Mouse (Mus musculus): ENCODE measurements at regions not wholly inside any gene's neighbourhood (a gene's known extent, or its start where the extent isn't known, plus 50 kb on each side); places are given as distances from the start of the nearest gene placed in this dataset.

DNA sequence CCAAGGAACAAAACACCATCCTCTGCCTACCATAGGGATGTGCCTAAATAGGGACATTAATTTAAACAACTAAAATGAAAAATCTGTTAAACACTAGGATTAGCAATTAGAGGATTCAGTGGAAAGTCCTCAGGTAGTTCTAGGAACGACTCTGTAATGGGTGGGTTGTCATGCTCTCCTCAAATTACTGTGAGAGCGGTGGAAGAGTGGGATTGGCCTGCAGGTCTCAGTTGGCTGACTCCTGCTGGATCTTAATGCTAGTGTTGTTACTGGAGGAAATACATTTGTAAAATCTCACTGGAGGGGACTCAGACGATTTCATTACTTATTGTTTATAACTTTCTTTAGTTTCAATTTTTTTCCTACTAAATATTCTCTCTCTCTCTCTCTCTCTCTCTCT, 525.6 kb upstream of the 4930452B06Rik start:
- no peak for DNase-seq (ENCODE audit: extremely low spot score)

- DNase-seq (ENCODE audit: extremely low spot score): no peak
Observed at GRCm38 (mm10) chr14:9161336-9161735, 495.3 kb upstream of the 4930452B06Rik start.

DNA sequence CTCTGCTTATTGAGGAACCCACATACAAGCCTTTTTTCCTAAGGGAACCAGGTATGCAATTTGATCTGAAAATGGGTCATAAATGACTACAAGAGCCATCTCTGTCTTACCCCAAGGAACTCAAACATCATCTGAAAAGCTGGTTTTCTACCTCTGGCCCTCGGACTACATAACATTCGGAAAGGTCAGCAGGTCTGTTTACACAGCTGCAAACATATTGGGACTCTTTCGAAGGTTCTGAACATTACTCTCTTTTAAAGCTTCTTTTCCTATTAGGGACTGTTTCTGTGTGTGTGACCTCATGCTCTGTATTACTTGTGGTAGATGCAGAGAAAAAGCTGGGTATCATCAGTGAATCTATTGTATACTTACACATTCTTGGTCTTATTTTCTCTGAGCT, 491.9 kb upstream of the 4930452B06Rik start:
- peak; percentile 17 for DNase-seq (ENCODE audit: extremely low spot score)

- peak; percentile 7 for DNase-seq (ENCODE audit: extremely low spot score)
Observed at GRCm38 (mm10) chr14:9150841-9151240, 484.8 kb upstream of the 4930452B06Rik start.

- no peak for DNase-seq (ENCODE audit: extremely low spot score)
Observed at GRCm38 (mm10) chr14:9146595-9147219, 480.7 kb upstream of the 4930452B06Rik start.

DNA sequence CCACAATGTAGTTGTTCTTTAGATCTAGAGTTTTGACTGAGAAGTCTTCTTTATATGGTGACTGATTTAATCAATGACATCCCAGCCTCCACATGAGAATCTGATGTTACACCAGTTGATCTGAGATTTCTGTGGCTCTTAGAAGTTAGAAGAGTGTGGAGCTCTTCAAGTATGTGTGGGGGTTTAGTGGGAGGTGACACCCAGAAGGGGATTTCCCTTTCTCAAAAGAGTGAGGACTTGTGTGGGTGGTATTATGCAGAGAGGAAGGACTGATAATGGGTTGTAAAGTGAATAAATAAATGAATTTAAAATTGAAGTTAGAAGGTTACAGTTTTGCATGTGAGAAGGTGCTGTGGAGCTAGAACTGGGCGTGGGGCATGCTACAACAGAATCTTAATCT, 439.7 kb upstream of the 4930452B06Rik start:
- DNase-seq (ENCODE audit: extremely low spot score): no peak

- no peak for DNase-seq (ENCODE audit: extremely low spot score)
Observed at GRCm38 (mm10) chr14:9089625-9090326, 423.7 kb upstream of the 4930452B06Rik start.

- no peak for DNase-seq (ENCODE audit: extremely low spot score)
Observed at GRCm38 (mm10) chr14:9087103-9087502, 421.1 kb upstream of the 4930452B06Rik start.

GRCm38 (mm10) chr14:9079632-9080031, 413.6 kb upstream of the 4930452B06Rik start:
- no peak for DNase-seq (ENCODE audit: extremely low spot score)

GRCm38 (mm10) chr14:9079014-9079413, 413.0 kb upstream of the 4930452B06Rik start:
- no peak for DNase-seq (ENCODE audit: extremely low spot score)

DNA sequence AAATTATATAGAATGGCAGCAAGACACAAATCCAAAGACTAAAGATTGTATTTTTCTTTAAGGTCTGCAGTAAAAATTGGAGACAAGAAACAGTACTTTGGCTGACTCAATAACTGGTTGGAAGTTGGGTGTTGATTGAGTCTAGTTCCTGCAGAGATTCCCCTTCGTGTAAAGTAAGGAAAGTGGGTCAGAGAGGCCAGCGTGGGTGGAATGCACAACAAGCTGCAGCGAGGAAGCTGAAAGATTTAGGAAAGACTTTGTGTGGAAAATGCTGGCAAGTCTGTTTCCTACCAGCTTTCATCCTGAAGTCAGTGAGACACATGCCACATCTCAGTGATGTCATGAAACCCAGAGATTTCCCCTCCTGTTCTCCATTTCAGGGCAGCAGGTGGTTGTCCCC, 405.1 kb upstream of the 4930452B06Rik start:
- DNase-seq (ENCODE audit: extremely low spot score): no peak

- peak; percentile 2 for DNase-seq (ENCODE audit: extremely low spot score)
Observed at GRCm38 (mm10) chr14:9060058-9060457, 394.0 kb upstream of the 4930452B06Rik start.

DNA sequence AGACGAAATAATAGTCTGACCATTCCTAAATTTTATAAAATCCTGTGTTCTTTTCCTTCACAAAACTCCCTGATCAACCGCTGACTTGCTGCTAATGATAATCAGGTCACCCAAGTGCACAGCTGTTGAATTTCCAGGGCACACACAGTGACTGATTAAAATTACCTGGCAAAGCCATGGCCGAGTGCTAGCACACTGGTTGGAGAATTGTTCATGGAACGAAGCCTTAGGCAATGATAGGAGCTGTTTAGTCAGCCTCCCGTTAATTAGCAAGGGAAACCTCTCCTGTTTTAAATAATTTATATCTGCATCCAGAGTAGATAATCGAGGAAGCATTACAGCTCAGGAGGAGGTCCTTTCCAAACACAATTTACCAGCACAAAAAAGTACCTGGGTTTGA, 362.8 kb upstream of the 4930452B06Rik start:
- DNase-seq (ENCODE audit: extremely low spot score): no peak

- no peak for DNase-seq (ENCODE audit: extremely low spot score)
Observed at GRCm38 (mm10) chr14:9015826-9016225, 349.8 kb upstream of the 4930452B06Rik start.

DNA sequence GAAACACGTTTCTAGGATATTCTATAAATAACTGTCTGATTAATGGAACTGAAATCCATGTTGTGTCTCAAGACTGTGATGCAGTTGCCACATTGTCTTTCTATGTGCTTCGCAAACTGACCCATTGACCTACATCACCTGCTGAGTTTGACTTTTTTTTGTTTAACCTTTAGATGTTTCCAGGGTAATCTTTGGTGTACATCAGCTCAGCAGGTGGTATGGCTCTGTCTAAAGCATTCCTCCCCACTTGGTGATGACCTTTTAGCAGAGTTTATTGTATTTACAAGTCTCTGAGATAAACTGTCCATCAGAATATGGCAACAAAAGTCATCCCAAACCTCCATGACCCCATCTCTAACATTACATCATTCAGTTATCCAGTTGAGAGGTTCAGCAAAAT, 337.0 kb upstream of the 4930452B06Rik start:
- no peak for DNase-seq (ENCODE audit: extremely low spot score)

DNA sequence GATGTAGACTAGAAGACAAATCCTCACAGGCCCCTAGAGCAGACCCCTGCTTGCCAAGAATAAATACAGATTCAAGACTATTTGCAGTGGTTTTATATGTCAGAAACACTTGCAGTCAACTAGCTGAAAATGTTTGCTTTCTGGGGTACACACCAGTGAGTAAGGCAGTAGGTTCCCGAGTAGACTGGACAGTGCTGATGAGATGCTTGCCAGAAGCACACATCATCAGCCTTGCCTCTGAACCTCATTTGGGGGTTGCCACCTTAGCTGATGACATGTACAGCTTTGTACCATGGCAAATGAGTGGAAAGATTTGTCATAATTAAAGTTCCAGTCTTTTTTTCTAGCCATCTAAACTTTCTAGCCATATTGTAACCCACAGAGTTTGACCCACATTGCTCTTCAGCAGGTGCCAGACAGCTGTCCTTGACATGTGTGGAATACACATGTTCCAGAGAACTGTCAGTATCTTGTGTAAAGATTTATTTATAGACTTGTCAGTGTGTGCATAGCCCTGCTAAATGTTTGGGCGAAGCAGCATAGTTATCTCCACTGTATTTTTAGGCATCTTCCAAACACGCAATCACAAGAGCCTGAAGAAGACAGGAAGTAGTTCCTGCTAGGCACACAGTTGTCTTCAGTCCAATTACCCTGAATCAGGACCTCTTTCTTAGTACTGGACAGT, 334.5 kb upstream of the 4930452B06Rik start:
- DNase-seq (ENCODE audit: extremely low spot score): no peak

DNA sequence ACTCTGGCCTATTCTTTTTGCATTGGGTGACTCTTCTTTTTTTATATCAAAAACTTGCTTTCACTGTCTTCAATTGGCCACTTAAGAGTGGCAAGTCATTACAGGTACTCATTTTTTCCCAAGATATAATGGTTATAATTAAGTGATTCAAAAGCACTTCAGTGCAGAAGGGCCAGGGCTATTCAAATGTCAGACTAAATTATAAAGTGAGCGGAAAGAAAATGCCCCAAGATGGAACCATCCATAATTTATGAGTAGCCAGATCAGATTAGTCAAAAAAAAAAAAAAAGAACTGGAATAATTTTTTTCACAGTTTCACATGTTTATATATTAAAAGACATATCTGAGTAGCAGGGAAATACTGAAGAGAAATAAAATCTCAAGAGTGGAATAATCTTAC, 333.8 kb upstream of the 4930452B06Rik start:
- no peak for DNase-seq (ENCODE audit: extremely low spot score)

DNA sequence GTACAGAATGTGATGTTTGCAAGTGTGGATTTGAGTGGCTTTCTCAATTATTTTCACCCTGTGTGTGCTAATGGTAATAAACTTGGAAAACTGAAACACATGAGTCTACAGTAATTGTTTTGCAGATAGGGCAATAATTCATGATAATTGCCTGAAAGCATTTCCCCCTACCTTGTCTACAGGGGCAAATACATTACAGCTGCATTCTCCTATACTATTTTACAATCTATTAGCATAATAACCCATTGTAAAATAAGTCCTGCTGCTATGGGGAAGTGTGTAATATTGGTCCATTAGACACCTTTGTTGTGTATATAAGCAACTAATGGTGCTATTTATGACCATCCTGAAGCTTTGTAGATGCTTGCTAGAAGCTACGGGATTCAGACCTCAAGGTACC, 327.4 kb upstream of the 4930452B06Rik start:
- no peak for DNase-seq (ENCODE audit: extremely low spot score)

GRCm38 (mm10) chr14:8985086-8985793, 319.2 kb upstream of the 4930452B06Rik start:
- DNase-seq (ENCODE audit: extremely low spot score): no peak

GRCm38 (mm10) chr14:8961554-8961953, 295.5 kb upstream of the 4930452B06Rik start:
- DNase-seq (ENCODE audit: extremely low spot score): no peak

DNA sequence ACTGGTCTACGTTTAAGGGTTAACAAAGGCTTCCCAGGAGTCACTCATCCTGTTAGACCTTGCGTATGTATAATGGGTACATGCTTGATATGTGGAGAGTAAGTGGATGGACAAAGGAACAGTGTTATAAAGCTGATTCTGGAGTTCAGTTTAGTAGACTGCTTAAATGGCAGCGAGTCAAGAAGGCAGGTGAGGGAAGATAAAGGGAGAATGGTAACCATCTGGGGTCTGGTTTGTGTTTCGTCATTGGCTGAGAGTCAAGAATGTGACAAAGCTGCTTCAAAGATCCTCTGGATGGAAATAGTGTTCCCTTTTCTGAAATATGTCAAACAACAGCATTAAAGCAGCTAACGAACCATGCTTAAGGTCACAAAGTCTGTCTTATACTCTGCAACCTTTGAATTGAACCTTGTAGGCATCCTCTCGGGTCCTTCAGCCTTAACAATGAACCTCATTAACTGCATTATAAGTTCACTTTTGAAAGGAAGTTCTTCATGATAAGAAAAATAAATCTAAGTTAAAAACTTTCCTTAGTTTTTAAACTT, 286.9 kb upstream of the 4930452B06Rik start:
- no peak for DNase-seq (ENCODE audit: extremely low spot score)

- DNase-seq (ENCODE audit: extremely low spot score): no peak
Observed at GRCm38 (mm10) chr14:8948751-8949150, 282.7 kb upstream of the 4930452B06Rik start.
